Comparison of ENCODE assay signal across 10 mouse cellular contexts in the genomic region with DNA sequence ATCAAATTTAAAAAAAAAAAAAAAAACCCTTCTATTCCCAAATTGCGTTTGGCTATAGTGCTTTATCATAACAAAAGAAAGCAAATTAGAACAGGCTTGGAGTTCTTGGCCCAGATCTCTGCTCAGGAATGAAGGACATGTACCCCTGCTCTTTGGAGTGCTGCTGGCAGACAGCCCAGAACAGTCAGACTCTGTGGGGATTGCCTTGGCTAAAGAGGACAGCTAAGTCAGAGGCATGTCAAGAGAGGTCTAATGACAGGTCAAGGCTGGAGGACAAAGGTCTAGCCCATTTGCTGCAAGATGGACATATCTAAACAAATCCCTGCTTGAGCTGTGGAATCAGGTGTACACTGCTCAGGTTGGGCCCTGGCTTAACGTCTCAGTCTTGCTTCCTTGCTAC. TPM values are rescaled to one million over a fixed set of nuclear protein-coding genes. Genes with fewer than 3 reads are reported as not detected.
DNase-seq lines count a peak whose midpoint lies in the region; ATAC-seq and TF ChIP-seq lines count a peak whose summit lies in the region.
"Had no signal": no experiment of that assay in that cellular context is flagged by ENCODE, and none has a peak within 500 bp of the region (broad histone marks: within the 10 kb centered on the region; RNA-seq: fewer than 3 reads in every experiment).

No protein-coding gene starts in this region.

- H3K4me3 ChIP-seq in heart, postnatal 0 days (ENCODE audit: low read depth, low read length) = no peak overlapping the region
- no peak overlapping the region for H3K4me3 ChIP-seq in lung, embryonic 16.5 days (ENCODE audit: low read length)
- H3K4me3 ChIP-seq: hindbrain, embryonic 15.5 days; midbrain, embryonic 12.5 days had no signal

- no peaks in the 10 kb centered on the region for H3K27me3 ChIP-seq in heart, postnatal 0 days (ENCODE audit: control insufficient read depth, insufficient read depth, low read length)
- no peaks in the 10 kb centered on the region for H3K27me3 ChIP-seq in lung, embryonic 16.5 days (ENCODE audit: control insufficient read depth, insufficient read depth, low read depth, low read length)
- H3K27me3 ChIP-seq: hindbrain, embryonic 15.5 days; midbrain, embryonic 12.5 days had no signal

- H3K4me1 ChIP-seq in heart, postnatal 0 days (ENCODE audit: control insufficient read depth, insufficient read depth) = 0 out of 2 replicates have a peak, but pooled peaks cover 3% of the 10 kb centered on the region
- peaks cover 10% of the 10 kb centered on the region; the same call in 1 of the 2 replicates for H3K4me1 ChIP-seq in lung, embryonic 16.5 days (replicated peaks; ENCODE audit: control insufficient read depth, insufficient read depth, low read length)
- H3K4me1 ChIP-seq: hindbrain, embryonic 15.5 days; midbrain, embryonic 12.5 days had no signal

- no peak overlapping the region for H3K4me2 ChIP-seq in heart, postnatal 0 days (ENCODE audit: low read depth, low read length)
- H3K4me2 ChIP-seq in lung, embryonic 16.5 days (ENCODE audit: low read depth, low read length) = no peak overlapping the region
- H3K4me2 ChIP-seq: hindbrain, embryonic 15.5 days; midbrain, embryonic 12.5 days had no signal

- no peak overlapping the region for H3K9ac ChIP-seq in heart, postnatal 0 days (replicated peaks; ENCODE audit: low read depth, low read length)
- H3K9ac ChIP-seq in lung, embryonic 16.5 days (ENCODE audit: low read length) = no peak overlapping the region
- H3K9ac ChIP-seq: hindbrain, embryonic 15.5 days; midbrain, embryonic 12.5 days had no signal

- peak; percentile 56 for DNase-seq in left cerebral cortex, postnatal 4 days
- DNase-seq in left cerebral cortex, adult 18-20 months (ENCODE audit: low spot score in 2 of 2) = no peak
- peak; percentile 88 for DNase-seq in adrenal gland, postnatal 25 days
- peak; percentile 90 for DNase-seq in heart, postnatal 0 days (ENCODE audit: low spot score)
- DNase-seq in left cerebral cortex, adult 9 months (ENCODE audit: low spot score in 2 of 2) = no peak
- no peak for DNase-seq in urinary bladder, adult 2 months (ENCODE audit: low spot score)
- no peak for DNase-seq in urinary bladder, postnatal 10 days (ENCODE audit: low spot score)

- no peaks in the 10 kb centered on the region for H3K9me3 ChIP-seq in heart, postnatal 0 days (replicated peaks; ENCODE audit: control insufficient read depth, low read length)
- H3K9me3 ChIP-seq in lung, embryonic 16.5 days (ENCODE audit: control insufficient read depth, low read length) = 0 out of 2 replicates have a peak, but pooled peaks cover 2% of the 10 kb centered on the region
- H3K9me3 ChIP-seq: hindbrain, embryonic 15.5 days; midbrain, embryonic 12.5 days had no signal

- no peak for TF ChIP-seq EP300 in heart, postnatal 0 days (IDR thresholded peaks at IDR 0.05; ENCODE audit: low read depth)

- H3K36me3 ChIP-seq in heart, postnatal 0 days (replicated peaks; ENCODE audit: control insufficient read depth, insufficient read depth, low read length) = no peaks in the 10 kb centered on the region
- H3K36me3 ChIP-seq in lung, embryonic 16.5 days (ENCODE audit: control insufficient read depth, insufficient read depth, low read length) = no peaks in the 10 kb centered on the region
- H3K36me3 ChIP-seq: hindbrain, embryonic 15.5 days; midbrain, embryonic 12.5 days had no signal

- TF ChIP-seq CTCF in heart, postnatal 0 days (IDR thresholded peaks at IDR 0.05; ENCODE audit: low read depth) = no peak

- WGBS in heart, postnatal 0 days = 8% methylated on average over 2 of the region's 2 CpGs
- WGBS in lung, embryonic 16.5 days = 16% methylated on average over 2 of the region's 2 CpGs

- ATAC-seq in heart, postnatal 0 days (ENCODE audit: insufficient read depth, low read depth) = peak; percentile 96
- peak; percentile 88 for ATAC-seq in lung, embryonic 16.5 days (ENCODE audit: low read depth)

- peak overlapping the region; percentile 68 for H3K27ac ChIP-seq in heart, postnatal 0 days (ENCODE audit: low read depth)
- no peak overlapping the region; the same call in 1 of the 2 replicates for H3K27ac ChIP-seq in lung, embryonic 16.5 days (ENCODE audit: low read length)
- H3K27ac ChIP-seq: hindbrain, embryonic 15.5 days; midbrain, embryonic 12.5 days had no signal

- intact Hi-C loops in left cerebral cortex, postnatal 4 days (cut with DNase I) = no loop called here

RNA-seq across cellular contexts. Expression of gene Gmpr, which starts 20.6 kb away (rescaled TPM):
- total RNA-seq in left cerebral cortex, postnatal 4 days (2021) = 10 to 100 TPM; 16.2 to 17.5 TPM
- total RNA-seq in left cerebral cortex, adult 18-20 months (2021) = 10 to 100 TPM; 49.5 to 52.7 TPM
- total RNA-seq in adrenal gland, postnatal 25 days (2021) = 26.6 and 29.0 TPM in 2 replicates
- 195 TPM in 2 replicates for total RNA-seq in heart, postnatal 0 days (2014; rRNA removed; ENCODE audit: low replicate concordance)
- 282 and 284 TPM in 2 replicates for polyA plus RNA-seq in heart, postnatal 0 days (2015; fragmentation: Nextera tagmentation; extraction: Ambion mirVana)
- polyA plus RNA-seq in lung, embryonic 16.5 days (2015; fragmentation: Nextera tagmentation; extraction: Ambion mirVana) = 23.4 and 29.2 TPM in 2 replicates
- polyA plus RNA-seq in urinary bladder, adult 2 months (2012; rRNA removed) = 77.6 and 80.5 TPM in 2 replicates

Comparison
In these comparisons a context has a peak if more than half of its experiments do, and no peak if none do; other contexts are left out.
1. DNase-seq: peak in left cerebral cortex, postnatal 4 days (single experiment), adrenal gland, postnatal 25 days (single experiment) and heart, postnatal 0 days (single experiment); none in left cerebral cortex, adult 18-20 months (0 of 2), left cerebral cortex, adult 9 months (0 of 2), urinary bladder, adult 2 months (single experiment) and urinary bladder, postnatal 10 days (single experiment).